Mouse (Mus musculus) C2C12 (cell line): ENCODE measurements around the gene Mrps18b. TPM values are rescaled to one million over a fixed set of nuclear protein-coding genes. Genes with fewer than 3 reads are reported as not detected.
A peak's percentile ranks its signal among the peaks of the same experiment; 100 is the strongest.

ENCODE experiments used
- H3K27me3 ChIP-seq: one replicate; pipeline ENCODE4 v1.6.1; 2011; ENCODE audit not compliant: control insufficient read depth, insufficient read depth, insufficient read length
- H3K36me3 ChIP-seq: one replicate; pipeline ENCODE4 v1.6.1; 2011; ENCODE audit not compliant: control insufficient read depth, insufficient read depth
- H3K4me3 ChIP-seq: one replicate; pipeline ENCODE4 v1.5.1; 2011; ENCODE audit warnings: mild to moderate bottlenecking, control low read depth; ENCODE audit not compliant: poor library complexity, insufficient read depth, severe bottlenecking
- H3K79me2 ChIP-seq: one replicate; pipeline ENCODE4 v1.6.1; 2011; ENCODE audit not compliant: control insufficient read depth, insufficient read depth
- H3K79me3 ChIP-seq: one replicate; pipeline ENCODE4 v1.6.1; 2011; ENCODE audit warnings: low read depth, control low read depth
- H3ac ChIP-seq: one replicate; pipeline ENCODE3; 2011; ENCODE audit warnings: low read depth; ENCODE audit not compliant: control insufficient read depth, insufficient read length
- CEBPB ChIP-seq: IDR thresholded peaks from one replicate; pipeline ENCODE4 v1.6.1; 2011; ENCODE audit warnings: low read depth, mild to moderate bottlenecking, control low read depth, moderate library complexity
- CTCF ChIP-seq: IDR thresholded peaks from one replicate; pipeline ENCODE4 v1.5.1; 2011; ENCODE audit not compliant: control insufficient read depth, insufficient read depth, insufficient read length
- FOSL1 ChIP-seq: IDR thresholded peaks from one replicate; pipeline ENCODE4 v1.8.0; 2011; ENCODE audit warnings: mild to moderate bottlenecking, low read length; ENCODE audit not compliant: poor library complexity, insufficient read depth, severe bottlenecking
- MAX ChIP-seq: IDR thresholded peaks from one replicate; pipeline ENCODE4 v1.6.1; 2011; ENCODE audit warnings: mild to moderate bottlenecking, control low read depth
- MYOD1 ChIP-seq: IDR thresholded peaks from one replicate; pipeline ENCODE4 v1.6.1; 2011; ENCODE audit warnings: low read depth; ENCODE audit not compliant: control insufficient read depth, insufficient read length
- MYOG ChIP-seq: IDR thresholded peaks from one replicate; pipeline ENCODE4 v1.6.1; 2011; ENCODE audit not compliant: control insufficient read depth, insufficient read length; ENCODE audit errors: extremely low read depth
- USF1 ChIP-seq: IDR thresholded peaks from one replicate; pipeline ENCODE4 v1.6.1; 2011; ENCODE audit warnings: low read depth, mild to moderate bottlenecking, control low read depth, moderate library complexity
- polyA plus RNA-seq: library from polyadenylated mRNA; unstranded; fragments of >200 nt; fragmentation: generic; extraction: Trizol; gene quantifications from one replicate; pipeline ENCODE4 v1.2.1, GENCODE M21; 2012; ENCODE audit warnings: missing spikeins

Mrps18b gene
- polyA plus RNA-seq, 1 experiment = 153 TPM

GRCm38 (mm10) chr17:35896781-35897643, 19.2 kb downstream of the Mrps18b start, which contains the start of gene 2310061I04Rik:
Gene 2310061I04Rik (minus strand): TSS chr17:35897431.
- peaks cover 18% of the 10 kb centered on the region for H3K79me2 ChIP-seq
- H3K27me3 ChIP-seq = no peaks in the 10 kb centered on the region
- peaks cover 28% of the 10 kb centered on the region for H3K36me3 ChIP-seq
- peaks cover 4% of the 10 kb centered on the region for H3K79me3 ChIP-seq
- TF ChIP-seq CTCF = no peak
- TF ChIP-seq MYOD1 = no peak
- H3K4me3 ChIP-seq = peak within 1 kb of the TSS; percentile 64
- H3ac ChIP-seq = peak within 1 kb of the TSS; percentile 70

DNA sequence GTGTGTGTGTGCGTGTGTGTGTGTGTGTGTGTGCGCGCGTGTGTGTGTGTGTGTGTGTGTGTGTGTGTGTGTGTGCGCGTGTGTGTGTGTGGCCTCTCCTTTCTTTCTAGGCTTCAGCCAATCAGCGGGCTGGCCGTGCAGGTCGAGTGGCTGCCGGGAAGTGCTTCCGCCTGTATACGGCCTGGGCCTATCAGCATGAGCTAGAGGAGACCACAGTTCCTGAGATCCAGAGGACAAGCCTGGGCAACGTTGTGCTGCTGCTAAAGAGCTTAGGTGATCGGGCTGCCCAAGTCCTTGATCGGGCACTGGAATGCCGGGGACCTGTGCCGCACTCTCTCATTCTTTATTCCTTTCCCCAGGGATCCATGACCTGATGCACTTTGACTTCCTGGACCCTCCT, 28.5 kb downstream of the Mrps18b start:
- TF ChIP-seq MYOG (no peak), MAX (no peak), MYOD1 (no peak), CTCF (no peak), FOSL1 (no peak), CEBPB (no peak), USF1 (no peak)
- H3K79me3 ChIP-seq = no peaks in the 10 kb centered on the region
- no peaks in the 10 kb centered on the region for H3K79me2 ChIP-seq
- H3K27me3 ChIP-seq = no peaks in the 10 kb centered on the region
- peaks cover 72% of the 10 kb centered on the region for H3K36me3 ChIP-seq
- no peak overlapping the region for H3K4me3 ChIP-seq
- no peak overlapping the region for H3ac ChIP-seq

DNA sequence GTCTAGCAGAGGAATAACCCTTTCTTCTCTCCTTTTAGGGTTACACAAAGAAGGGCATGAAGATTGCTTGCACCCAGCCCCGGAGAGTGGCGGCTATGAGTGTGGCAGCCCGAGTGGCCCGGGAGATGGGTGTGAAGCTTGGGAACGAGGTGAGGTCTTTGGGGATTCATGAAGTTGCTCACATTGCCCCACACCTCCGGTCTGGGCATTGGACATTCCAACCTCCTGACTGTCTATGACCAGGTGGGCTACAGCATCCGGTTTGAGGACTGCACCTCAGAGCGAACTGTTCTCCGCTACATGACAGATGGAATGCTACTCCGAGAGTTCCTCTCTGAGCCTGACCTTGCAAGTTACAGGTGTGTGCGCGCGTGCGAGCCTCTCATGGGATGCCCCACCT, 32.4 kb downstream of the Mrps18b start:
- H3K79me3 ChIP-seq = peaks cover 14% of the 10 kb centered on the region
- H3K27me3 ChIP-seq = no peaks in the 10 kb centered on the region
- no peak overlapping the region for H3ac ChIP-seq
- H3K79me2 ChIP-seq = peaks cover 23% of the 10 kb centered on the region
- peaks cover 47% of the 10 kb centered on the region for H3K36me3 ChIP-seq
- no peak overlapping the region for H3K4me3 ChIP-seq
- no peak for TF ChIP-seq MAX
- no peak for TF ChIP-seq MYOD1
- TF ChIP-seq USF1 = no peak
- no peak for TF ChIP-seq CEBPB
- no peak for TF ChIP-seq FOSL1
- TF ChIP-seq CTCF = no peak
- TF ChIP-seq MYOG = no peak

DNA sequence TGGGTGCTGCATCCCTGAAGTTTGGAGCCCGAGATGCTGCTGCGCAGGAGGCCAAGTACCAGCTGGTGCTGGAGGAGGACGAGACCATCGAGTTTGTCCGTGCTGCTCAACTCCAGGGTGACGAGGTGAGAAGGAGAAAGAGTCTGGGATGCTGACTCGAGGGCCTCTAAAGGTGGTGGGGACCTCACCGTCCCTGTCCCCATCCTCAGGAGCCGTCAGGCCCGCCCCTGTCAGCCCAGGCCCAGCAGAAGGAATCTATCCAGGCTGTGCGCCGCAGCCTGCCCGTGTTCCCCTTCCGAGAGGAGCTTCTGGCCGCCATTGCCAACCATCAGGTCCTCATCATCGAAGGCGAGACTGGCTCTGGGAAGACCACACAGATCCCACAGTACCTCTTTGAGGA, 33.3 kb downstream of the Mrps18b start:
- no peak overlapping the region for H3K4me3 ChIP-seq
- TF ChIP-seq FOSL1 (no peak), MYOD1 (no peak), CTCF (no peak), MYOG (no peak), USF1 (no peak), MAX (no peak), CEBPB (no peak)
- no peaks in the 10 kb centered on the region for H3K27me3 ChIP-seq
- peaks cover 23% of the 10 kb centered on the region for H3K79me2 ChIP-seq
- H3K79me3 ChIP-seq = peaks cover 14% of the 10 kb centered on the region
- no peak overlapping the region for H3ac ChIP-seq
- peaks cover 40% of the 10 kb centered on the region for H3K36me3 ChIP-seq

GRCm38 (mm10) chr17:35879245-35880057, 36.7 kb downstream of the Mrps18b start, which contains the start of gene Dhx16:
Gene Dhx16 (plus strand): TSS chr17:35879819.
- no peak for TF ChIP-seq USF1
- no peak for TF ChIP-seq MAX
- TF ChIP-seq CTCF = no peak
- TF ChIP-seq MYOD1 = no peak
- no peak for TF ChIP-seq FOSL1
- TF ChIP-seq CEBPB = no peak
- TF ChIP-seq MYOG = no peak
- no peaks in the 10 kb centered on the region for H3K27me3 ChIP-seq
- peaks cover 32% of the 10 kb centered on the region for H3K79me2 ChIP-seq
- H3K36me3 ChIP-seq = peaks cover 37% of the 10 kb centered on the region
- H3ac ChIP-seq = peak within 1 kb of the TSS; percentile 100
- H3K4me3 ChIP-seq = peak within 1 kb of the TSS; percentile 96
- H3K79me3 ChIP-seq = peaks cover 18% of the 10 kb centered on the region
